Mouse (Mus musculus) cerebellum, adult 2 months (tissue): ENCODE results near the gene Vps37c. TPM values are rescaled to one million over a fixed set of nuclear protein-coding genes. Genes with fewer than 3 reads are reported as not detected.

Experiments
- DNase-seq, 2 experiments: peaks; one replicate each; pipeline ENCODE4 v3.0.0; 2021
- H3K27ac ChIP-seq: fragments of 200-500 bp; 2 replicates; pipeline ENCODE4 v1.5.1; 2012; ENCODE audit warnings: low read length, control low read depth, inconsistent platforms; ENCODE audit not compliant: insufficient read depth
- H3K27me3 ChIP-seq: fragments of 200-500 bp; 2 replicates; pipeline ENCODE4 v1.6.1; 2012; ENCODE audit warnings: inconsistent platforms, mild to moderate bottlenecking, low read length, moderate library complexity; ENCODE audit not compliant: control insufficient read depth, insufficient read depth
- H3K4me1 ChIP-seq: fragments of 200-500 bp; 2 replicates; pipeline ENCODE4 v1.6.1; 2011; ENCODE audit warnings: low read length; ENCODE audit not compliant: control insufficient read depth, insufficient read depth
- H3K4me3 ChIP-seq: fragments of 200-500 bp; replicated peaks from 2 replicates; pipeline ENCODE3; 2011; ENCODE audit warnings: mild to moderate bottlenecking, low read depth, low read length, control low read depth; ENCODE audit not compliant: insufficient read depth
- CTCF ChIP-seq: fragments of 200-500 bp; IDR thresholded peaks from 2 replicates; pipeline ENCODE4 v1.5.1; 2011; ENCODE audit warnings: low read depth, mild to moderate bottlenecking, control low read depth, low read length, moderate library complexity, borderline replicate concordance; ENCODE audit not compliant: insufficient read depth
- POLR2A ChIP-seq: fragments of 200-500 bp; IDR thresholded peaks from 2 replicates; pipeline ENCODE4 v1.6.1; 2011; ENCODE audit warnings: low read length, control low read depth, borderline replicate concordance; ENCODE audit not compliant: insufficient read depth
- WGBS: fragments of 180-500 bp; shearing (Covaris S2); methylation state at CpG from one replicate; pipeline ENCODE4 v1.1.7; 2018; 5-methylcytosine and 5-hydroxymethylcytosine counted together
- polyA plus RNA-seq: library from polyadenylated mRNA; depleted of rRNA; stranded (reverse); fragments of >200 nt; gene quantifications from 2 replicates; pipeline ENCODE4 v1.2.3, GENCODE M21; 2012

Gene Vps37c
- polyA plus RNA-seq, 1 experiment = 31.4 TPM

- no peak for TF ChIP-seq CTCF
- H3K4me3 ChIP-seq = no peak overlapping the region
- no peak overlapping the region for H3K27ac ChIP-seq
- H3K4me1 ChIP-seq = no peaks in the 10 kb centered on the region; the same call in 1 of the 2 replicates
- H3K27me3 ChIP-seq = no peaks in the 10 kb centered on the region
- 44% methylated on average over 1 of the region's 1 CpGs for WGBS
- no peak for DNase-seq
Observed at GRCm38 (mm10) chr19:10673275-10673674, 15.3 kb upstream of the Vps37c start.

GRCm38 (mm10) chr19:10676656-10677055 lies 11.9 kb upstream of the Vps37c start:
- no peak overlapping the region for H3K27ac ChIP-seq
- no peak for TF ChIP-seq POLR2A
- WGBS = 88% methylated on average over 16 of the region's 16 CpGs
- no peaks in the 10 kb centered on the region for H3K27me3 ChIP-seq
- H3K4me1 ChIP-seq = peaks cover 5% of the 10 kb centered on the region; the same call in 1 of the 2 replicates
- H3K4me3 ChIP-seq = no peak overlapping the region
- DNase-seq = no peak

DNA sequence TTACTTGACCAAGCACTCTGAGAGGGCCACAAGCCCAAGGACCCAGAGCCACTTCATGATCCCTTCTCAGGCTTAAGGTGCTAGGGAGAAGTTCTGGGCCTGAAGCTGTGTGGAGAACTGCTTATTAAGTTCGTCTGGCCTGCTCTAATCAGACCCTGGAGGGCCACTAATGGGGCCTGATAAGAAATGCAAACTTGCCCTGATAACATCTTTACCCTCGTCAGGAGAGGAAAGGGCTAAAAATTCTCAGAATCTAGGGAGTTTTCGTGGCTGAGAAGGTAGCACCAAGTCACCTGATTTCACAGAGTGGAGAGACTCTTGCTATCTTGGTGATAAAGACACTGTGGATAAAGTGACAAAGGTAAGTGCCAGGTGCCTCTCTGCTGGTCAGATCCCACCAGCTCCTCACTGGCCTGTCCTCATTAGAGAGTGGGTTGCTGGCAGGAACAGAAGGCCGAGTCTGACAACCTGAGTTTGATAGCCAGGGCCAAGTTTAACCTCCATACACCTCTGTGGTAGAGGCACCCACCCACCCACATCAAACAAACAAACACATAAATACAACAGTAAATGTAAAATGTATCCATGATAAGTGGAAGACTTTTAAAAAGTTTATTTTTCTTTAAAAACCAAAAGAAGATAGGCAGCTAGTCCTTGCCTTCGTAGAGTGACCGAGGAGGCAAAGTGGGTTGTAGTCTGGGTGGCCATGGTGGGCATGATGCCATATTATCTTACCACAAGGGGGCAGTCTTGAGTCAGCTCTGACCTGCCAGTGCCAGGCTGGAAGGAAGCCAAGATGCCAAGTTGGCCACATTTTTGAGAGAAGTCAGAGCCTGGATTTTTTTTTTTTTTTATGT lies 10.4 kb upstream of the Vps37c start, which contains the start of gene Pga5:
TSS of gene Pga5 (minus strand) at position 157 of the 857 bp plus-strand sequence.
- DNase-seq = peak; percentile 87 to 93
- Histone ChIP-seq H3K27ac (peak within 1 kb of the TSS; percentile 52; the same call in 1 of the 2 replicates), H3K4me3 (no peak within 1 kb of the TSS), H3K4me1 (peaks cover 5% of the 10 kb centered on the region; the same call in 1 of the 2 replicates), H3K27me3 (no peaks in the 10 kb centered on the region)
- WGBS = 31% methylated on average over 6 of the region's 6 CpGs
- TF ChIP-seq POLR2A (no peak), CTCF (peak; percentile 97)

DNA sequence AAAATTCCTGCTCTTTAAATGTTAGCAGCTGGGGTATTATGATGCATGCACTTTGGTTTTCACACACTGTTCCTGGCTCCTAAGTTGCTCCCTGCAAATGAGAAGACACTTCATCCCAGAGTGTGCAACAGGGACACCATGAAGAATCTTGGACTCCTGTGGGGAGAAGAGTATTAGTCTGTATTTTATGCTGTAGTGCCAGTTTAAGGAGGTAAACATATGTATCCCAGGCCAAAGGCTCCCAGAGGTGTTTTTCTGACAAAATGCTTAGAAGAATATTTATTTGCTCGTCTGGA lies 9.8 kb upstream of the Vps37c start:
- TF ChIP-seq CTCF (no peak), POLR2A (no peak)
- Histone ChIP-seq H3K4me3 (no peak overlapping the region), H3K27me3 (no peaks in the 10 kb centered on the region), H3K27ac (peak overlapping the region; percentile 52; the same call in 1 of the 2 replicates), H3K4me1 (peaks cover 5% of the 10 kb centered on the region; the same call in 1 of the 2 replicates)
- no peak for DNase-seq
- 82% methylated on average over 1 of the region's 1 CpGs for WGBS

DNA sequence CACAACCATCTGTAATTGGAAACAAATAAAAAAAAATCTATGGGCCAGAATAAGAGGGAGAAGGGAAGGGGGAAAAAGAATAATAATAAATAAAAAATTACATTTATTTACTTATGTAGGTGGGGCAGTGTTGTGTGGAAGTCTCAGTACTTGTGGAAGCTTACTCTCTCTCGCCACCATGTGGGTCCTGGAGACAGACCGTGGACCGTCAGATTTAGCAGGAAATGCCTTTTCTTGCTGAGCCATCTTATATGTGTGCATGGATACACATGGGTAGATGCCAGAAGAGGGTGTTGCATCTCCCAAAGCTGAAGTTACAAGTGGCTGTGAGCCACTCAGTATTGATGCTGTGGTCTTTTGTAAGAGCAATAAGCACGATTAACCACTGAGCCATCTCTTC lies 7.0 kb upstream of the Vps37c start:
- H3K27me3 ChIP-seq = no peaks in the 10 kb centered on the region
- TF ChIP-seq CTCF = no peak
- no peak for TF ChIP-seq POLR2A
- peaks cover 5% of the 10 kb centered on the region; the same call in 1 of the 2 replicates for H3K4me1 ChIP-seq
- no peak overlapping the region for H3K4me3 ChIP-seq
- 57% methylated on average over 4 of the region's 4 CpGs for WGBS
- no peak overlapping the region for H3K27ac ChIP-seq
- DNase-seq = no peak

GRCm38 (mm10) chr19:10685081-10685480 lies 3.5 kb upstream of the Vps37c start:
- Histone ChIP-seq H3K27me3 (no peaks in the 10 kb centered on the region), H3K27ac (no peak overlapping the region), H3K4me3 (no peak overlapping the region), H3K4me1 (peaks cover 5% of the 10 kb centered on the region; the same call in 1 of the 2 replicates)
- no peak for DNase-seq
- no peak for TF ChIP-seq CTCF
- no peak for TF ChIP-seq POLR2A
- WGBS = 67% methylated on average over 9 of the region's 9 CpGs

DNA sequence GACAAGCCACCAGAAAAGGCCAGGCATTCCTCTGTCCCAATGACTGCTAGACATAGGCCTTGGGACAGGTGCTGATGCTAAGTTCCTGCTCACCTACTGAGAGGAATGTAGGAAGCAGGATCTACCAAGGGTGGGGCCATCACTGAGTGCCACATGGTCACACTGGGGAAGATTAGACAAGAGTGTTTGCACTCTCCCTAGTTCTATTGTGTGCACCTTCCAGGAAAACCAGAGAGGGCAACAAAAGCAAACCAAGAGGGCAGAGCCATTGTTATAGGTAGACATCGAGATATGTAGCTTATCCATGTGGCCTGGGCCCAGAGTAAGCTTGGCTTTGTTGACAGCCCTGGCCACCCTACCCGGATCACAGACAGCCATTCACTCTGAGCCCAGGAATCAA lies 2.8 kb upstream of the Vps37c start:
- 83% methylated on average over 2 of the region's 2 CpGs for WGBS
- no peak overlapping the region for H3K4me3 ChIP-seq
- DNase-seq = no peak

More for the DNA sequence above, 2.8 kb upstream of the Vps37c start:
- H3K27ac ChIP-seq = no peak overlapping the region
- H3K4me1 ChIP-seq = peaks cover 6% of the 10 kb centered on the region; the same call in 1 of the 2 replicates
- H3K27me3 ChIP-seq = no peaks in the 10 kb centered on the region
- TF ChIP-seq POLR2A (no peak), CTCF (no peak)
